Mouse (Mus musculus) monocyte, adult 5-6 weeks (primary cell): Measurements from ENCODE around the gene Dynll2. TPM values are rescaled to one million over a fixed set of nuclear protein-coding genes. Genes with fewer than 3 reads are reported as not detected.

Experiments
- ATAC-seq: fragments of 153-309, 156-312 bp; replicated peaks from 2 replicates; pipeline ENCODE4 v1.8.0; 2017; ENCODE audit warnings: mild to moderate bottlenecking; ENCODE audit not compliant: low TSS enrichment, insufficient number of reproducible peaks, severe bottlenecking, poor library complexity, low FRiP score
- total RNA-seq: library from RNA; stranded (forward); fragments of 200-1000, 200-491, 200-594 nt; gene quantifications from 3 replicates; pipeline ENCODE4 v1.2.3, GENCODE M21; 2017

Dynll2 gene
- total RNA-seq, 1 experiment from 2014 or later = 12.3 TPM

GRCm38 (mm10) chr11:87935467-87935866, 51.9 kb downstream of the Dynll2 start:
- no peak for ATAC-seq

GRCm38 (mm10) chr11:87933731-87934130, 53.6 kb downstream of the Dynll2 start:
- ATAC-seq = no peak

GRCm38 (mm10) chr11:87930348-87930747, 57.0 kb downstream of the Dynll2 start:
- no peak for ATAC-seq

Other genes with a start within 250 kb of the Dynll2 start
- 123 to 169 TPM (median 136 TPM) in 3 replicates for gene Supt4a, start 250.0 kb downstream of the Dynll2 start, total RNA-seq
- 4.3 to 7.3 TPM (median 5.4 TPM) in 3 replicates for gene Tspoap1, start 227.0 kb downstream of the Dynll2 start, total RNA-seq
- gene Mpo, start 194.0 kb downstream of the Dynll2 start, total RNA-seq = not detected in 3 replicates
- not detected in 3 replicates for gene Lpo, start 159.2 kb downstream of the Dynll2 start, total RNA-seq
- 6.1 to 6.8 TPM (median 6.5 TPM) in 3 replicates for gene Mks1, start 134.3 kb downstream of the Dynll2 start, total RNA-seq
- not detected in 3 replicates for gene Epx, start 112.0 kb downstream of the Dynll2 start, total RNA-seq
- gene Olfr462, start 95.3 kb downstream of the Dynll2 start, total RNA-seq = not detected in 3 replicates
- not detected in 3 replicates for gene Olfr463, start 90.1 kb downstream of the Dynll2 start, total RNA-seq
- gene Olfr464, start 66.6 kb downstream of the Dynll2 start, total RNA-seq = not detected in 3 replicates
- gene Srsf1, start 59.8 kb upstream of the Dynll2 start, total RNA-seq = 220 to 406 TPM (median 277 TPM) in 3 replicates
- gene Vezf1, start 80.7 kb upstream of the Dynll2 start, total RNA-seq = 45.9 to 57.0 TPM (median 46.6 TPM) in 3 replicates
- gene Cuedc1, start 110.5 kb upstream of the Dynll2 start, total RNA-seq = 5.8 to 24.0 TPM (median 11.9 TPM) in 3 replicates
- gene Mrps23, start 216.9 kb upstream of the Dynll2 start, total RNA-seq = 64.6 to 115 TPM (median 69.1 TPM) in 3 replicates